Mouse (Mus musculus) adrenal gland (tissue): ENCODE measurements around the gene Clec2i.

Experiments used
- microRNA-seq, 2 experiments: library from miRNA; unstranded; fragments of <30 nt; microRNA quantifications; one replicate each; pipeline ENCODE4; 2019

Clec2i gene

Small RNA genes lying within 50 kb of the gene (microRNA-seq; reads per million reads assigned to microRNA genes)
- 0 reads per million in 2 experiments for gene Gm27336
